Mouse (Mus musculus) brain, embryonic 14.5 days (tissue): ENCODE results near the gene Arid3b. TPM values are rescaled to one million over a fixed set of nuclear protein-coding genes. Genes with fewer than 3 reads are reported as not detected.

Experiments
- DNase-seq: peaks from one replicate; pipeline ENCODE4 v3.0.0-alpha.2; 2011; ENCODE audit warnings: low read depth
- CTCF ChIP-seq: fragments of 200-500 bp; IDR thresholded peaks from 2 replicates; pipeline ENCODE4 v1.5.1; 2012; ENCODE audit warnings: inconsistent platforms, mild to moderate bottlenecking, moderate library complexity, borderline replicate concordance; ENCODE audit not compliant: insufficient read depth, insufficient read length; ENCODE audit errors: extremely low read depth
- POLR2A ChIP-seq: fragments of 200-500 bp; IDR thresholded peaks from 2 replicates; pipeline ENCODE4 v1.6.1; 2012; ENCODE audit warnings: mild to moderate bottlenecking, inconsistent platforms, borderline replicate concordance; ENCODE audit not compliant: poor library complexity, insufficient read depth, insufficient read length, severe bottlenecking; ENCODE audit errors: extremely low read depth
- polyA plus RNA-seq: library from polyadenylated mRNA; depleted of rRNA; stranded (reverse); fragments of >200 nt; gene quantifications from 2 replicates; pipeline ENCODE4 v1.2.3, GENCODE M21; 2012

The Arid3b gene
- polyA plus RNA-seq, 1 experiment: 15.4 TPM

DNA sequence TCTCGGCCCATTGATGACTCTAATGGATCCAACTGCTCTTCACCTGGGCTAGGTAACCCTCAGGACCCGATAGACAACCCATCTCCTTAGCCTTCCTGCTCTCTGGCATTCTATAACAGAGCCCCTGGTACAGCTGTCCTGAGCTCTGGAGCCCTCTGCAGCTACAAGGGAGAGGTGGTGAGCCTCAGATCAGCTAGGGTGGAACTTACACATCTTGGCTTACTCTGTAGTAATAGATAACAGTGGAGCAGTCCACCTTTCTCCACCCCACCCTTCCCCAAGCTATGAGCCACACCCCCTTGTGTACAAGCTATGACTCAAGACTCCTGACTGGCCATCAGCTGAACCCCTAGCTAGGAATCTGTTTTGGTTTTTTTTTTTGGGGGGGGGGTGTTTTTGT is 65.8 kb downstream of the Arid3b start:
- TF ChIP-seq CTCF: no peak
- no peak for TF ChIP-seq POLR2A
- no peak for DNase-seq

DNA sequence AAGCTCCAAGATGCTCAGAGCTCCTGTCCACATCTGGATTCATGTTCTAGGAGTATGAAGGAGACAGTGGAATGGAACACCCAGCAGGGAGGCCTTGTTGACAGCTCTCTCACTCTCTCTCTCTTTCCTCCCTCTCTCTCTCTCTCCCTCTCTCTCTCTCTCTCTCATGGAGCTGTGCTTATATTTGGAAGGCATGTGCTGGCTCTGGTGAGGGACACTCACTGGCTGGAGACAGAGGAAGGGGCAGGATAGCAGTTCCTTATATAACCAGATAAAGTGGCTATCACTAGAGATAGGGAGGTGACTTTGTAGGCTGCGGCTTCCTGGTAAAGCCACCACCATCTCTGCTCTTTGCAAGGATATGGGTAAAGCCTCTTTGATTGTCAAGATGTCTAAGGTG is 66.4 kb downstream of the Arid3b start:
- no peak for TF ChIP-seq POLR2A
- no peak for TF ChIP-seq CTCF

GRCm38 (mm10) chr9:57769539-57770069 is 67.0 kb downstream of the Arid3b start:
- TF ChIP-seq CTCF: no peak
- TF ChIP-seq POLR2A: no peak

More for the DNA sequence above, 66.4 kb downstream of the Arid3b start:
- DNase-seq: no peak

DNA sequence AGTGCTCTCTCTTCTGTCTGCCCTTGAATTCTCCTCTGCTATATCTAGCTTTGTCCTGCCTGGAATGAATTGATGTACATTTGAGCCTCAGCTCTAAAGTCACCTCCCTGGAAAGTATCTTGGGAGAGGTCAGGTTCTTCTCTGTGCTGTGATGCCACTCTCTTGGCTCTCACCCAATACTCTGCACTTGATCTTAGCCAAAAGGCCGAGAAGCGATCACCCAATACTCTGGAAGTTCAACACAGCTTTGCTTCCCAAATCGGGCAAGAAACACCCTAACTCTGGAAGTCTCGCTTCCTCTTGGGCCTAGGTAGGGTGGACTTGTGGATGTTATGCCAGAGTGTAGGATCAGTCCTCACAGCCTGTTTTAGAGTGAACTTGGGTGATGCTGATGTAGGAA is 69.4 kb downstream of the Arid3b start:
- DNase-seq: no peak
- TF ChIP-seq POLR2A (no peak), CTCF (no peak)

More at GRCm38 (mm10) chr9:57769539-57770069, 67.0 kb downstream of the Arid3b start:
- DNase-seq: no peak

DNA sequence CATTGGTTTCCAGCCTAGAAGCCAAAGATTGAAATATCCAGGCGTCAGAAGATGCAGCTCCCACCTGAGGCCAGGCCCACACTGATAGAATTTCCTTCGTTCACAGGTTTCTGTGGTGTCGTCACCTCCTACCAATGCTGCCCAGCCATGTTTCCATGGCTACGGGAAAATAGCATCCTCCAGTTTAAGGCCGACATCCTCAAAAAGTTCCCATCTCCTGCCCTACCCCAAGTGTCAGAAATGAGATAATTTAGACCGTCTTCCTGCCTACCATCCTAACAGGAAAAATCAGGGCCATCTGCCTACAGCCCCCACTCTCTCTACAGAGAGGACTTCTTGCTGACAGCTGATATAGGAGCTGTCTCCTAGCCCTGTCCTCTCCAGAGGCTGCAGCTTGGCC is 70.2 kb downstream of the Arid3b start:
- TF ChIP-seq CTCF: no peak
- no peak for TF ChIP-seq POLR2A
- DNase-seq: no peak

DNA sequence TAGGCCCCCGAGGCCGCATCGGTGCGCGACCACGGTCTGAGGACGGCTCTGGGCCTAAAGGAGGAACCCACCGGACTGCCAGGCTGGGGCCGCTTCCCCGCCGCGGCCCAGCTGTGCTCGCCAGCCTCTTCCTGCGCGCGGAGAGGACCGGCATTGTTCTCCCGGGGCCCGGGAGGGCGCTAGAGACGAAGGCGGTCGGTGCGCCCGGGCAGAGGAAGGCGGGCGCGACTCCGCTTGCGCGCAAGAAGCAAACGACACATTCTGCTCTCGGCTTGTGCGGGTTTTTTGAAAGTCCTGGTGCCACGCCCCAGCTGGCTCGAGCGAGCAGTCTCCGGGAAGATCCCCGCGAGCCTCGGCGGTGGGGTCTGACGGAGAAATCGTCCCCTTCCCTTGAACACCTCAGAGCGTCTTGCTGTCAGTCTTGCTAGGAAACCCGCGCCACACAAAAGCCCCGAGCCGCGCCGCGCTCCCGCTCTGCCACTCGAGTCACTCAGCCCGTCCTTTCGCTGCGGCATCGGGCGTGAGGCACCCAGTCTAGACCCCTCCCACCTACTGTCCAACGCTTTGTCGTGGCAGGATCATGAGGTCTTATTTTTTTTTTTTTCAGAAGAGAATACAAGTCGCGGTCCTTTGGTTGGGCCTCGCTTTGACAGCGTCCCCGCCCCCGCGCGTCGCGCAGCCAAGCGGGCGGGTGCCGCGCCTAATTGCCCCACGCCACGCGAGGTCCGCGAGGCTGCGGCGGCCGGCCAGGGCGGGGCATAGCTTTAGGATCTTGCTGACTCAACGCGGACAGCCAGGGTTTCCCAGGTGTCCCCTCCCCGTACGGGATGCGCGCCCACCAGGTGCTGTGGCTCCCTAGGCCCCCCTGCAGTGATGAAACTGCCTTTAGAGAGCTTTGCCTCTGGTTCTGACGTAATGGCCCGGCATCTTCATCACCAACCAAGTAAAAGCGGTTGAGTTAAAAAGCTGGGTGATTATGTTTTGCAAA is 70.9 kb downstream of the Arid3b start, which contains the start of gene Clk3:
TSS of gene Clk3 (minus strand) at position 497 of the 988 bp plus-strand sequence.
- DNase-seq: peak; percentile 88
- TF ChIP-seq CTCF: no peak
- TF ChIP-seq POLR2A: no peak

GRCm38 (mm10) chr9:57764974-57765363 is 71.6 kb downstream of the Arid3b start:
- TF ChIP-seq CTCF: no peak
- peak; percentile 71 for TF ChIP-seq POLR2A
- DNase-seq: peak; percentile 97

DNA sequence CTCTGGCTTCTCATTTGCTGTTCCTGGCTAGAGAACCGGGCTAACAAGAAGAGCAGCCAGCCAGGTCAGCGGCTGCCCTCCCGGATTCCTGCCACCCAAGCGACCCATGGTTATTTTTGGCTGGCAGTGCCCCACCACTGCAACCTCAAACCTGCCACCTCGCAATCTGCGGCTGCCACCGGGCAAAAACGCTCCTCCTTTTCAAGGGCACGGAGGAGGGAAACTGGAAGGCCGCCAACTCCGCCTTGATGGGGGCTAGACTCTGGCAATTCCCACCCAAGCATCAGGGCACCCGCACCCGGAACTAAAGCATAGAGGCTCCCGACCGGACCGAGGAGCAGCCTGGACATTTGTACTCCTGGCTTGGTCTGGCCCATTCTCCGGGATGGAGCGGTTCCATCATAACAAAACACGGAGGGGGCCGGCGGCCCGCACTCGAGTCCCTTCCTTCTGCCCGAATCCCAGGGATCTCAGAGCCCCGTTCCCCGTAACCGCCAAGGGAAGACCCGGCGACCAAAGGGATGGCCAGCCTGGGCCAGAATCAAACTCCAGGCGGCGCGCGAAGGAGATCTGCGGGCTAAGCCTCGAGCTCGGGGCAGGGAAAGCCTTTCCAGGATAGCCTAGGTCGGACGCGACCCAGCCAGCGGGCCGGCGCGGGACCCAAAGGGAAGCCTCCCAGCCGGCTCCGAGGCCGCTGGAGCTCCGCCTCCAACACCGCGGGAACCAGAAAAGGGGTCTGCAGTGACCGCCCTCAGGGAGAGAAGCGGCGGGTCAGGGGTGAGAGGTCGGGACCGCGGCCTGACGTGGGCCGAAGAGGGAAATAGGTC is 72.2 kb downstream of the Arid3b start:
- DNase-seq: peak; percentile 80
- no peak for TF ChIP-seq CTCF
- no peak for TF ChIP-seq POLR2A

GRCm38 (mm10) chr9:57762563-57762991 is 74.0 kb downstream of the Arid3b start:
- DNase-seq: peak; percentile 46
- TF ChIP-seq CTCF (peak; percentile 57; the same call in 1 of the 2 replicates), POLR2A (no peak)

DNA sequence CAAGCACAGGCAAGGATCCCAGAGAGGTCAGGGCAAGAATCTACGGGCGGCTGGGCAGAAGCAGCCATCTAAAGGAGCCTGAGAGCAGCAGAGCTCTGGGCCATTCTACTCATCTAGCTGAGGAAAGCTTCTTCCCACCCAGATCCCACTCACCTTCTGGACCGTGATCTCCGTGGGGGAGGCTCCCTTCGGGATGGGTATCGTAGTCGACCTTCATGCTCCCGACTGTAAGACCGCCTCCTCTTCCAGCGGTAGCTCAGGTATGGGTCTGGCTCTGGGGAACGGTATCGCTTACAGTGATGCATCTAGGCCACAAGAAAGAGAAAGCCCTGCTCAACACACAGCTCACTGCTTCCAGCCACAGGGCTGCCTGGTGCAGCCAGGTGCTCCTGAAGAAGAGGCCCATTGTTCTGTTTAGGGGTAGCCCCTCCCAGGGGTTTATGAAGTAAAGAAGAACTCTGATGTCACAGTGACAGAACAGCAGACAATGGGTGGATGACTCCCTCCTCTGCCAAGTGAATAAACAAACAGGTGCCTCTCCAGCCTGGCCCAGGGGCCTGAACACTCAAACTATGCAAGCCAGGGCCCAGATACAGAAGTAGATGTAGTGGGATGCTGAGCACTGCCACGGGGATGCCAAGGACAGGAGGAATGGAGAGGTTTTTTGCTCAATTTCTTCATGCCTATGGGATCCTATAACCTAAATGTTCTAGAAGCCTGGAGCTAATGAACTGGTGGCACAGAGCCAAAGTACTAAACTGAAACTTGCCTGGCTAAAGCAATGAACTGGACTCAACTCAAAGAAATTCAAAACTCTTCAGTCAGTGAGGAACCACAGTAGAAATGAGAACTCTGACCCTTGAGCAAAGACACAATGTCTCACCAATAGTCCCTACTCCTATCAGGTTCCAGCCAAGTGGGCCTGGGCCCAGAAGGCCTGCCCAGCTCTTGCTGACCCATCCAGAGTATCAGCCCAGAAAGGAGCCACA is 74.7 kb downstream of the Arid3b start:
- DNase-seq: no peak
- TF ChIP-seq POLR2A: no peak
- TF ChIP-seq CTCF: no peak

GRCm38 (mm10) chr9:57760416-57761146 is 76.0 kb downstream of the Arid3b start:
- TF ChIP-seq POLR2A: no peak
- TF ChIP-seq CTCF: no peak

More at GRCm38 (mm10) chr9:57760416-57761146, 76.0 kb downstream of the Arid3b start:
- DNase-seq: no peak
